Mouse (Mus musculus) left cerebral cortex, postnatal 14 days (tissue): ENCODE results near the gene Hspb6. TPM values are rescaled to one million over a fixed set of nuclear protein-coding genes. Genes with fewer than 3 reads are reported as not detected.

ENCODE experiments used
- DNase-seq, 2 experiments: peaks; one replicate each; pipeline ENCODE4 v3.0.0; 2021 to 2022; ENCODE audit warnings: low spot score in 2 of 2, mixed read lengths in 1 of 2
- intact Hi-C: fragments of 180-260 bp; cut with DNase I; formaldehyde crosslinking; loops from one replicate; pipeline ENCODE4 v1.15.1; 2025
- long read RNA-seq, 2 experiments: library from polyadenylated mRNA; stranded (forward); transcript quantifications; one replicate each; pipeline ENCODE4 v2.0.0; 2021
- total RNA-seq, 2 experiments: library from RNA; stranded (reverse); gene quantifications; 2 replicates each; pipeline ENCODE4 v1.2.3; 2021

The Hspb6 gene
- total RNA-seq, result 10 to 100 TPM in 1 of 2 experiments, 1 to 10 TPM in 1; 5.3 to 10.8 TPM
- long read RNA-seq, experiment 1, transcript Hspb6-201 (3 exons, 1,363 nt), result major isoform, 8 of 12 reads
- long read RNA-seq, experiment 1, partial matches to known transcripts, result 0 of 12 reads
- long read RNA-seq, experiment 1, other reads (novel, unspliced or antisense), result 2 of 12 reads
- long read RNA-seq, experiment 2, transcript Hspb6-201 (3 exons, 1,363 nt), result major isoform, 5 of 7 reads
- long read RNA-seq, experiment 2, partial matches to known transcripts, result 1 of 7 reads
- long read RNA-seq, experiment 2, other reads (novel, unspliced or antisense), result 1 of 7 reads

DNA sequence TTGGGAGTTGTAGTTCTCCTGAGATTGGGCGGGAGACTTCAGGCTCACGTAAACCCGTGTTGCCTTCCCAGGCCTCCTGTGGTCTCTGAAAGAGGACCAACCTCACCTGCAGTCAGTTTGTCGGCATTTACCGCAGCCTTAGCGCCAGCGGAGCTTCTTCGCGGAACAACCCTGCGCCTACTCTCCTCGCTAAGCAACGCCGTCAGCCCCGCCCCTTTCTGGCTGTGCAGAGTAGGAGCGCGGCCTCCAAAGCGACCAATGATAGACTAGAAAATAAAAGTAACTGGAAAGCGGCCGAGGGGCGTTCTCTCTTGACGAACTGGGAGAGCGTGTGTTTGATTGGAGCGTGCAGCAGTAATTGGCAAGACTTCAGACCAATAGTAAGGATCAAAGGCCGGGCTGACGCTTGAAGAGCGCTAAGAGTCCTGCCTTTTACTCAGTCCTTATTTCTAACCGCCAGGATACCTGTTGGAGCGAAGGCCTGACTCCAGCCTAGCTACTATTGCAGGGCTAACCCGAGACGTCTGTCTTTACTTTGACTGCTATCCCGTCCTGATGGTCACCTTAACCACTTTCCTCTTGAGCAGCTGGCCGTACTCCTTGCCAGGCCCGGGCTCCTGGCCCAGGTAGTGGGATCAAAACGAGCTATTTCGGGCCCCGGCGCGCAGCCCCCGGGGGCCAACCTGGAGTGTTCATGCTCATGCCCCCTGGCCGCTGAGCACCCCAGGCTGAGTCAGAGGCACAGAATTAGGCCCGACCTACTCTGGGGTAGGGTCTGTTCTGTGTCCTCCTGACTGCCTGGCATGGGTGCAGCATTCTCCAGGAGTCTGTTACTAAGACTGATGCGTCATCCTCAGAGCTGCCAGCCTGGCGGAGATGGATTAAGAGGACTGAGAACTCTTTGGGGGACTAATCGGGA, at the start of gene Hspb6, which contains the start of gene Proser3:
TSS of gene Hspb6 (plus strand) at position 77 of the 919 bp plus-strand sequence.
TSS of gene Proser3 (minus strand) at position 198 of the 919 bp plus-strand sequence.
- DNase-seq, result peak; percentile 97 to 99
- intact Hi-C loops, result loop anchor here (5.0 kb wide), 1 partner anchor 60 kb away; the partner anchor contains the start of gene Prodh2

DNA sequence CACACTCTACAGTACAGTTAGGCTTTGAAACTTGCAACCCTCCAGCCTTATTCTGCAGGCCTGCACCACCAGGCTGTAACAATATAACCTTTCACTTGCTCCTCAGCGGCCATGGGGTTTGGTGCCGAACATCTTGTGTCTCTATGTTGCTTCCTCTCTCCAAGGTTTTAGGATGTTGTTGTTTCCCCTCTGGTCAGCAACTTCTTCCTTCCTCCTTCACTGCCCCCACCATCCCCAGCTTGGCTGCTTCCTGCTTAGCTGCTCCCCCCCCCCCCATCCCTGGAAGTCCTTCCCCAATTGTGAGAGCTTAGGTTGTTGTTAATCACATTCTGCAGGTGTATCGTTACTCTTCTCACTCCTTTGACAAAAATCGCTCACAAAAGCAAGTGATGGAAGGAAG, 43.9 kb upstream of the Hspb6 start:
- intact Hi-C loops, result no loop called here
- DNase-seq, result no peak

DNA sequence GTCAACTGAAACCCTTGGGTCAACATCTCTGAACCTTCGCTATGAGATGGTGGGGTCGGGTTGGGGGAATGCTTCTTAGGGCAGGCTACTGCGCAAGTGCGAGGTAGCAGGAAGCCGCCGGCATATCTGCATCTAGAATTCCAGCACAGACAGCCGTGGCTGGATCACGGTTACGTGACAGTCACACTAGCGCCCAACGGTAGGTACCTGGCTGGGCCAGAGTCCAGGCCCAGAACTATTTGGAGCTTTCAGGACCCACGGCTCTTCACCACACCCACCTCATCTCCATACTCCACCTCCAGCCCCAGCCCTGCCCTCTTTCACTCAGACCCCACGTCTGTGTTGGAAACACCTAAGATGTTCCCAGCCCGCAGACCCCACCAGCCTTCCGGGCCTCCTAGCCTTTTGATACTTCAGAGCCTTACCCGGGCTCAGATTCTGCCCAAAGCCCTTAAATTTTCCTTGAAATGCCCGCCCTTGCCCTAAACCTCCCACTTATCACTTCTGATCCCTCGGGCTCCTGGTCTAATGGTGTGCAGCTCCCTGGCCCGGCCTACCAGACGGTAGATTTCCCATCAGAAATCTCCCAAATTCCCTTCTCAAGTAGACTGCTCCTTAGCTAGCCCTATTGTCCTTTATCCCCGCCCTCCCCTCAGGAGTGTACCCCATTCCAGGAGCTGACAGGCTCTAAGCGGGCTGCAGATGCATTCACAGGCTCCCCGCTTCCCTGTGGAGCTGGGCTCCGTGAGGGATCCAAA, 36.8 kb upstream of the Hspb6 start:
- intact Hi-C loops, result no loop called here
- DNase-seq, result no peak

DNA sequence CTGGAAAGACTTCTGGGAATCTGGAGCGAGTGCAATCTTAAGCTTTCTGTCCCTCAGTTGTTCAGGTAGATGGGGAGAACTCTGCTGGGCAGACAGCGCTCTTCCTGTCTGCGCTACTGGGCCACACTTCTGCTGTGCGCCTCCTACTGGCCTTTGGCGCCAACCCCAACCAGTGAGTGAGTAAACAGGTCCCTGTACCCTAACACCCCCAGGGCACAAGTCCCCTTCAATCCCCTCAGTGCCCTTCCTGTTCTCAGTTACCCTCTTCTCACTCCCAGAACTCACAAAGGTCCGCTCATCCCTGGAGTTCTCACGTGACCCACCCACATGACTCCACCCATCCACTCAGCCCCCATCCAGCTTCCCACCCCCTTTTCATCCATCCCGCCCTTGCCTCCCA, 33.7 kb upstream of the Hspb6 start:
- intact Hi-C loops, result no loop called here
- DNase-seq, result no peak

DNA sequence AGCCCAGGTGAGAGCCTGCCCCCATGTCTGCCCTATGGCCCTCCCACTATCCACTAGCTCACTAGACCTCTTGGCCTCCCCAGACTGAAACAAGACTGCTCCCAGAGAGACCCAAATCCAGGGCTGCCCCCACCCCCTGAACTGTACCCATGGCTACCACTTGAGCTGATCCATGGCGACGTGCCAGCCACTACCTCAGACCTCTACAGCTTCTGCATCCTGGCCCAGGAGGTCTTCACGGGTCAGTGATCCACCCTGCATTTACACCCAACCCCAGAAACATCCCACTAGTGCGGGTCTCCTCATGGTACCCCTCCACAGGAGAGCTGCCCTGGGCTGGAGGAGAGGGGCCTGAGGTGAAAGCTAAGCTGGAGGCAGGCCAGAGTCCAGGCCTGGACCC, 31.6 kb upstream of the Hspb6 start:
- intact Hi-C loops, result no loop called here
- no peak for DNase-seq

DNA sequence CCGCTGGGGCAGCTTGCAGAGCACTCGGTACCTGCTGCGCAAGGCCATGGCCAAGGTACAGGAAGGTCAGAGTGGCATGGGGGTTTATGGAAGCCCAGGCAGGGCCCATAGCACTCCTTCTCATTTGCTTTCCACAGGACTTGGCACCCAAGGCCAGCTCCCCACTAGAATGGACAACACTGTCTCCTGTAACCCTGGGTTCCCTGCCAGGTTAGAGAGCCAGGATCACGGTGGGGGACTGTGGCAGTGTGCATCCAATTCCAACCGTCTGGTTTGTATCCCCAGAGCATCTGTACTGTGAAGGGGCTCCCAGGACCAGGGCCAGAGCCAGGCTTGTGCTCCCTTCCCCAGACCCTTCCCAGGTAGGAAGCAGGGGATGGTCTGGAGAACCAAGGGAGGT, 31.1 kb upstream of the Hspb6 start:
- intact Hi-C loops, result no loop called here
- no peak for DNase-seq

DNA sequence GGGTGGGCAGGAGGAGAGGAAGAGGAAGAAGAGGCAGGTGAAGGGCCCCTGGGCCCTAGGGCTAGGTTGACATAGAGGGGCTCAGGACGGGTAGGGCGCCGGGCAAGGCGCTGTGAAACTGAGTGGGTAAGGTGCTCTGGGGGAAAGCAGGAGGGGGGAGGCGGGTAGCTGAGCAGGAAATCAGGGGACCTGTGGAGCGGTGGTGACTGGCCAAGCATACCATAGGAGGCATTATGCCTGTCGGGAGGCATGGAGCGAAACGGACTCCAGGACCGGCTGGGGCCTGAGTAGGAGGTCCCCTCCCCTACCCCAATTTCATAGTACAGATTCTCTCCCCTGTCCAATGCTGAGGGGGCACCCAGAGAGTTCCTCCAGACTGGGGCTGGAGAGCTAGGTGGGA, 29.1 kb upstream of the Hspb6 start:
- intact Hi-C loops, result no loop called here
- DNase-seq, result no peak

DNA sequence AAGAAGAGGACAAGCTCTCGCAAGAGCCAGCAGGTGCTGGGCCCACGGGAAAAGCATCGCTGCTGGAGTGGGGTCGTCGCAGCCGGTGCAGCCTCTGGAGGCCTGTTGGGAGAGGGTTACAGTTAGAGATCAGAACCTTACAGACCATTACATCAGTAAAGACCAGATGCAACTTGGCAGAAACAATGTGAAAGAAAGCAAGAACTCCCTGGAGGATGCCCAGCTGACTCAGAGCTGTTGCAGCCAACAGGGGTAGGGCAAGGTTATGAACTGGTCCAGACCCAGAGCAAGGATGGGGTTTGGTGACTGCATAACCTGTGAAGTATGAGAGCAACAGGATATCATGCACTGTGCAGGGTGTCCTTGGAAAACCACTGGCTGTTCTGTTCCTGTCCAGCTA, 27.5 kb upstream of the Hspb6 start:
- no peak for DNase-seq
- intact Hi-C loops, result no loop called here

DNA sequence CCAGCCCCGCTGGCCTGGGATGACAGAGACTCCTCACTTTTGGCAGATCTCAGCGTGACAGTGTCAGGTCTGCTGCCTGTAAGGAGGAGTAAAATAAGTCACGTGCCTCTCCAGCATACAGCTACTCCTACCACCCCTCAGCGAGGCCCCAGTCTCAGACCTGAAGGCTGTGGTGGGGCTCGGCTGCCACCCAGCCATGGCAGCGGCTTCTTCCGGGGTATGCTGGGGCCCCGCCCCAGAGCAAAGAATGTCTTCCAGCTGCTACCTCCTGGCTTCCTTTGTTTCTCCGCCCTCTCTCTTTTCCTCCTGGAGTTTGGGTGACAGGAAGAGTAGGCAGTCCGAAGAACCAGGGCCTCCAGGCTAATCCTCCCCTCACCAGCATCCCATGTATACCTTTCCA, 26.0 kb upstream of the Hspb6 start:
- intact Hi-C loops, result no loop called here
- no peak for DNase-seq

DNA sequence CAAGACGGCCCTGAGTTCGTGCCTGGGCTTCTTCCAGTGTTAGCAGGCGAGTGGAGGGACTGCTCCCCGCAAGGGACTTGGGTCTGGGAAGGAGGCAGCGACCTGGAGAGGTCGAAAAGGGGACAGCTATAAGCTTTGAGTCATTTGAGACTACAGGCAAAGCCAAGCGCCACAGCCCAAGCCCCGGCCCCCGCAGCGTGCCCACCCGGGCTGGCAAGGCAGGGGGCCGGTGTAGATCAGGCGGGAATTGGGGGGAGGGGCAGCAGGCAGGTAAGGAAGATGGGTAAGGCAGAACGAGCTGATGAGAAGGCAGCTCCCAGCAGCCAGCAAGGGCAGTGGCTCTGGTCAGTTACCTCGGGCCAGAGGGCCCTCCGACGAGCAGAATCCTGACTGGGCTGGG, 25.6 kb upstream of the Hspb6 start:
- DNase-seq, result no peak
- intact Hi-C loops, result no loop called here

DNA sequence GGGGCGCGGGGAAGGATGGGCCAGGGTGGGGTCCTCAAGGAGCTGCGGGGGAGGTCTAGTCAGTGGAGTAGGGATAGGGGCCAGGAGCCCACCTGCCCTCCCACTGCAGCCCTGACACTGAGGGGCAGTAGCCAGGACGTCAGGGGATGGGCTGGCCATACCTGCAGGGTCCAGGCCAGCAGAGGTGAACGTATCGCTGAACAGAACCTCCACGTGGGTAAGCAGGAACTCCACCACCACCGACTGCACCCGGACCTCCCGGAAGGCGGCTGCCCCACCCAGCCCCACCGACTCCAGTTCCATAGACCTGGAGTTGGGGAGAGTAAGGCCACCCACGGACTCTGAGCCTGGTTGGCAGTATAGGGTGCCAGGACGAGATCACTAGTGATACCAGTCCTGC, 25.0 kb upstream of the Hspb6 start:
- no peak for DNase-seq
- intact Hi-C loops, result no loop called here

DNA sequence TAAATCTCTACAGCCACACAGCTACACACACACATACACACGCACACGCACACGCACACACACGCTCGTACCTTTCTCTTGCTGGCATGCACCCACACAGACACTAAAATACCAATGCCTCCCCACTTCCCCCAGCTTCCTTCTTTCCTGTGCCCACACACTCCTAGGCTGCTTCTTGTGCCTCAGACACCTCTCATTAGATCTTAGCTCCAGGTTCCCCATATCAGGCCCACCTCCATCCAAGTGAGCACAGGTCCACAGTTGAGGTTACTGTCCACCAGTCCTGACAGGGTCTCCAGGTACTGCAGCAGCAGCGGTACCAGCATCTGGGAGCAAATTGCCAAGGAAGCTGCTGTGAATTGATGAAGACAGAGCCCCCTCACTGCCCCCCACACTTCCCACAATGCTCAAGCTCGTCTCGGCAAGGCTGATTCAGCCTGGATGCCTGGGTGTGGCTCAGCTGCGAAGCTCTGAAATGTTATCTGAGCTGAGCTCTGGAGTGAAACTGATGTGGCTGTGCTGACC, 20.6 kb upstream of the Hspb6 start:
- peak; percentile 74 to 90 for DNase-seq

DNA sequence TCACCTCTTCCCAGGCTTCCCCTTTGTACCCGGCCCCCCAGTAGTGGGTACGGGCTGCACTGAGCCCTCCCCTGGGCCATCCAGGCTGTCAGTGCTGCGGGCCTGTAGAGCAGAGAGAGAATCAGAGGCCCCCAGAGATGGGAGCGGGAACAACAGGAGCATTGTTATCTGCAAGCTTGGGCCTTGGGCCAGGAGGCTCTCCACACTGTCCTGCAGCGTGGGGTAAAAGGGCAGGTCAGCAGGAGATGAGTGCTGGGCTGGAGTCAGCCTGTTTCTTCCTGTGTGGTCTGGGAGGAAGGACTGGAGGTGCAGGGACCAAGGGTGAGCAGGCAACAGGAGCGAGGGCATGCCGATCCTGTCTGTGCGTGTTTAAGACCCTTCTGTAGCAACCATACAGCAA, 19.0 kb upstream of the Hspb6 start:
- DNase-seq, result no peak

More for the DNA sequence above, 20.6 kb upstream of the Hspb6 start:
- intact Hi-C loops, result no loop called here

DNA sequence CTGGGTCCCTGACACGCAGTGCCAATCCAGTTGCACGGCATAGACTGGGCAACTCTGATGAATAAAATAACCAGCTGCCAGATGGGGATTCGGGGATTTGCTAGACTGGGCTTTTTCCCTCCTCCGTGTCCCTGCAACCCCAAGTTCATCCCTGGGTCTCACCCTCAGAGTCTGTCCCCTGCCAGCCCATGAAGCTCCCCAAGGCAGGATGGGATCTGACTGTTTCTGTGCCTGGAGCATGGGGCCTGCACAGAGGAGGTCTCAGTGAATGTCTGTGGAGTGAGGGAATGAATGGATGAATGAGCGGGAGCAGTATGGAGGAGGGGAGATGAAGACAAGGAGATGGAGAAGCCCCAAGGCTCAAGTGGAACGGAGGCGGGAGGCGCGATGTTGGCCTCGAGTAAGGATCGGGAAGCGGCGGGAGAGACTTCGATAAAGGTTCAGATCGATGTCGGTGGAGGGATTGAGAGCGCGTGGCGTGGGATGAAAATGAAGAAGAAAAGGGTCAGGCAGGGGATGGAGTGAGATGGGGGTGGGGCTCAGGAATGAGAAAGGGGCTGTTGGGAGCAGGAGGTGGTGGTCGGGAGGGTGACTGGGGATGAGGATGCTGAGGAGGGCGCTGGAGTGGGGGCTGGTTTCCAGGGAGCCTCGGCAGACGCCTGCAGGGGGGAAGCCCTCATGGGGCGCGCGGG, 17.9 kb upstream of the Hspb6 start:
- intact Hi-C loops, result no loop called here
- DNase-seq, result peak in 1 of 2 experiments; percentile 50

More for the DNA sequence above, 19.0 kb upstream of the Hspb6 start:
- intact Hi-C loops, result no loop called here

DNA sequence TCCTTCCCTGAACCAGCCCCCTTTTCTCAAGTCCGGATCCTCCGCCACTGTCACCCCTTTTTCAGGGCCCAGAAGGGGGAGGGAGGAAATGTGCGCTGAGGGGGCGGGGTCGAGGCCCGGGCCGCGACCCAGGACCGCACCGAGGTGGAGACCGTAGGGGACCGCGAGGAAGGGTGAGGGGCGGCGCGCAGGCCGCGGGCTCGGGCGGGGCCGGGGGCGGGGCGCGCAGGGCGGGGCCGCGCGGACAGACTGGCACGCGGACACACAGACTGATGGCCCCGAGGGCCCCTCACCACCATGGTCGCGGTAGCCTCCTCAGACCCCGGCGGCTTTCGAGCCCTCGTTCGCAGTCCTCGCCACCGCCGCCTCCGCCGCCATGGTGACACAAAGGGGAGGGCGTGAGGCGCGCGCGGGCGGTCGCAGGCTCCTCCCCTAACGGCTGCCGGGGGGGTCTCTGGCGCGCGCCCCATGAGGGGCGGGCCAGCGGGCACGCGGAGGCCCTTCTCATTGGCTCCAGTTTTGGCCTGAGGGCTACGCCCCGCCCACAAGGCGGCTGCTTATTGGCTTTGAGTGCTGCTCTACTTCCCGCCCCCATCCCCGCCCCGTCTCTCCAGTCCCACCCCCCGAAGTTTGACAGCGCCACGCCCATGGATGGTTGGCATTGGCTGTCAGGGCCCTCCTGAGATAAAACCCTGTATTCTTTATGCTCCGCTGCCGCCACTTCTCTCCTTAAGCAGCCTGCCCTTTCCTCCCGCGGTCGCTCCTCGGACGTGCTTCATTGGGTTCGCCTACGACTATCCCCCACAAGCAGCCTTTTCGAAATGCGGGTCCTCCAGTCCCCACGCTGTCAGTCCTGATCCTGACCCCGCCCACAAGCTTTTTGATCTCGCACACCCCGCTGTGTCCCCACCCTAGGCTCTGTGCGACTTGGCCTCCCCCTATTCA, 17.1 kb upstream of the Hspb6 start, which contains the start of gene Arhgap33:
TSS of gene Arhgap33 (minus strand) at position 428 of the 945 bp plus-strand sequence.
- intact Hi-C loops, result no loop called here
- peak; percentile 97 to 98 for DNase-seq

DNA sequence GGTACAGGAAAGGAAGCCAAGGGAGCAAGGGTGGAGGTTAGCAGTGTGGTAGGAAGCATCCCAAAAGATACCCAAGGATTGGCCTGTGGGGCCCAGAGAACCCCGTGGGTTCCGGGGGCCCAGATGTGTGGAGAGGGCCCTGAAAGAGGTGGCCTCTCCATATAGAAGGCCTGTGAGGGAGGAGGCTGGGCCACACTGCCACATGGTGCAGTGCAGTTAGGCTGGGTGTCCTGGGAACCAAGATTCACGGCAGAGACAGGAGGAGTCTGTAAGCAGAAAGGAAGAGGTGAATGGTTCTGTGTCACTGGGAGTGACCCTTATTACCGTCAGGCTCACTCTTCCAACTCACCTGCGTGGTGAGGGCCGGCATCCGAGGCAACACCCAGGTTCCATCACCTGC, 11.4 kb upstream of the Hspb6 start:
- intact Hi-C loops, result no loop called here
- no peak for DNase-seq

DNA sequence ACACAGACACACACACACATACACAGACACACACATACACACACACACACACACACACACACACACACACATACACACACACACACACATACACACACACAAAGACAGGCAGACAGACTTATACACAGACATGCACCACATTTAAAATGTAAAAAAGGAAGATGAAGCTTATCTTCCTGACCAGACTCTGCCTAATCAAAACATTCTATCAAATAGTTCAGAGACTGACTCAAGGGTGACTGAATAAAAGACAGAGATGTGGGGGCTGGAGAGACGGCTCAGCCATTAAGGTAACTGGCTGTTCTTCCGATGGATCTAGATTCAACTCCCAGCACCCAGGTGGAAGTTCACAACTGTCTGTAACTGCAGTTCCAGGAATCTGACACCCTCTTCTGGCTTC, 7.7 kb upstream of the Hspb6 start:
- intact Hi-C loops, result no loop called here
- no peak for DNase-seq

DNA sequence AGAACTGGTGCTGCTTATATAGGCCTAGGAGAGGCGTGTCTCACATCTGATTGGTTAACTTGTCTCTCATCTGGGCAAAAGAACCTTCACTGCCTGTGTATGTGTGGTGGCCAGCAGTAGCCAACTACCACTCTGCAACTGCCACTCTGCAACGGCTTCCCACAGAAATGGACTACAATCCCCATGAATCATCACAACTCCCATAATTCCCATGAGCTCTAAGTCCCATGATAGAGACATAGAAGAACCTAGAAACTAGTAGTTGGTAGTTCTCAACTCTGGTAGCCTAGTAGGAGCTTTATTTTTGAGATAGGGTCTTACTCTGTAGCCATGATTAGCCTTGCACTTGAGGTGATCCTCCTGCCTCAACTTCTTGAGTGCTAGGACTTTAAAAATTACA, 2.1 kb upstream of the Hspb6 start:
- DNase-seq, result no peak
- intact Hi-C loops, result loop anchor here (5.0 kb wide), 1 partner anchor 58 kb away; the partner anchor contains the start of gene Prodh2
